Mouse (Mus musculus) thymus, postnatal 14 days (tissue): Measurements from ENCODE around the gene Aldh1a1.

Experiments
- DNase-seq: peaks from one replicate; pipeline ENCODE4 v3.0.0; 2021

The Aldh1a1 gene

DNA sequence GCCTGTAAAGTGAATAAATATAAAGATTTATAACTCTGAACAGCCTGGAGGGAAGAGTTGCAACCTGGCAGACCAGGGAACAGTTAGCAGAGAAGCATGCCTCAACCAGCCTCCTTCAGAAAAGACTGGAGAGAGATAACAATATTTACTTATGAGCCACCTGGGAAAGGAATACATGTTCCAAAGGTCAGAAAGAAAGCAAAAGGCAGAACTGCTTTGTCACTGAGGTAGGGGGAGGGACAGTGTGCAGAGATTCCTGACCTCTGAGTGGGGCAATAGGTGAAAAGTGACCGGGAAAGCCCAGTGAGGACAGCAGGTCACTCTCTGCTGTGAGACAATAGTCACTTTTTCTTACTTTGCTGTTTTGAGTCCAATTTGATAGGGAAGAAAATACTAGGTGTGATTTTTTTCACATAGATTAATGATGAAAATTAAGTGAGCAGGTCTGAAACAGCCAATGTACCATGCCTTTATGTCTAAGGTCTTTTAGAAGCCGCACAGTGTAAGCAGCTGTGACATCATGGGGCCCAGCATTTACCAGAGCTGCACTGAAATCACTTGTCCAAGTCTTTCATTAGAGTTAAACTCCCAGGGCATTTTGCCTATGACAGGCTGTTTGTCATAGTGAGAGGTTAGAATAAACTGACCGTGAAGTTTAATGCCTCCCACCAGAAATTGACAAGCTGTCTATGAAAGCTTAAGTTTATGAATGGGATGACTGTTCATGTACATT, 161.8 kb downstream of the Aldh1a1 start:
- DNase-seq: no peak

DNA sequence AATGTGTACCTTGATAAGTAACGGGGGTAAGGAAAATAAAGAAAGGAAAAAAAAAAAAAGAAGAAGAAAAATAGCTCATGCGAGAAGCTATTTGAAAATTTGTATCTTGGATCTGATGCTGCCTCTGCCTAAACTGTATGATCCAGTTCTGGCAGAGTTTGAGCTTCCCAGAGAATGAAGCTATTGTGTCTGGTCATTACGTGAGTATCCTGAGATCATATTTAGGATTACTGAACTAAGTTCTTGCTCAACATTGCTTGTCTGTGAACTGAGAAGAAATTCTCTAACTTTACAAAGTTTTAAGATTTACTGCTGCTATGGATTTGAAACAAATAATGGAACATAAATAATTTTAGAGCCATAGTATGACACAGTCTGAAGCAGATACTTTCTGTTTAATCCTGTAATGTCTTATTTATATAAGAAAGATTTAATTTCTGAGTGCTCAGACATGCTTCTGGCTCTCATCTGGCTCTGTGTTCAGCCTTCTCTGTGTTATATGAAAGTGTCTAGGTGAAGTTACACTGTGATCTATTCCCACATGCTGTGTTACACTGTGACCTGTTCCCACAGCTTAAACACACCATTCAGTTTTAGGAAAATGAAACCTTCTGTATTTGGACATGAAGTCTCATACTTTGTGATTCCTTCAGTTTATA, 185.3 kb downstream of the Aldh1a1 start:
- DNase-seq: no peak
